Mouse (Mus musculus) testis, adult 2 months (tissue): ENCODE results near the gene Dst.

Experiments used
- CTCF ChIP-seq: fragments of 200-500 bp; IDR thresholded peaks from 2 replicates; pipeline ENCODE4 v1.5.1; 2012; ENCODE audit warnings: low read depth, mild to moderate bottlenecking, inconsistent platforms, low read length, moderate library complexity; ENCODE audit not compliant: control insufficient read depth, insufficient read depth, insufficient replicate concordance
- POLR2A ChIP-seq: fragments of 200-500 bp; IDR thresholded peaks from 2 replicates; pipeline ENCODE4 v1.6.1; 2012; ENCODE audit warnings: low read depth, mild to moderate bottlenecking, inconsistent platforms, low read length, moderate library complexity; ENCODE audit not compliant: control insufficient read depth

DNA sequence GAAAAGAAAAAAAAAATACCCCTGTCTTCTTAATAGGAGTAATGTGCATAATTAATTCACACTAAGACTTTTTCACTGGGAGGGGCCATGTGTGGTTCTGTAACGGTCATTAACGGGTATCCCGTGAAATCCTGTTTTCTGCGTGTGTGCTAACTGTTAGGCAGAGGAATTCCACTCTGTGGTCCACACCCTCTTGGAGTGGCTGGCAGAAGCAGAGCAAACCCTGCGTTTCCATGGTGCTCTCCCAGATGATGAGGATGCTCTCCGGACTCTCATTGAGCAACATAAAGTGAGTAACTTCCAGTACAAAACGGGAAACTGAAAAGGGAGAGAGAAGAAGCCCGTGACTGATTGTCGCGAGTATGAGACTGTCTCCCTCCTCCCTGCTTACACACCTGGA is 379.7 kb downstream of the Dst start:
- TF ChIP-seq CTCF (no peak), POLR2A (no peak)
